Mouse (Mus musculus): ENCODE results near the gene Sar1b.

GRCm38 (mm10) chr11:51768296-51768695, 4.8 kb downstream of the Sar1b start:
- TF ChIP-seq CTCF (IDR thresholded peaks at IDR 0.05; ENCODE audit: low read depth, low read length) (no peak), GATA1 (IDR thresholded peaks at IDR 0.05; ENCODE audit: borderline replicate concordance, low read length) (no peak), GATA2 (IDR thresholded peaks at IDR 0.05; ENCODE audit: borderline replicate concordance, low read depth, low read length) (no peak), TAL1 (conservative IDR thresholded peaks at IDR 0.05; ENCODE audit: low read depth, low read length) (no peak)
